Mouse (Mus musculus) megakaryocyte, embryonic 14.5 days (primary cell): ENCODE results near the gene Amtn.

ENCODE experiments used
- FLI1 ChIP-seq: IDR thresholded peaks from 2 replicates; pipeline ENCODE4 v1.6.1; 2012; ENCODE audit warnings: low read length, inconsistent platforms, mixed read lengths
- GATA1 ChIP-seq: IDR thresholded peaks from 3 replicates; pipeline ENCODE4 v1.6.1; 2012; ENCODE audit warnings: mixed read lengths, low read length, inconsistent platforms, borderline replicate concordance

- TF ChIP-seq GATA1 (no peak), FLI1 (no peak)
Measured at GRCm38 (mm10) chr5:88364768-88365167, 11.1 kb upstream of the Amtn start.
